Mouse (Mus musculus) limb, embryonic 10.5 days (tissue): ENCODE measurements around the gene Gm11444. TPM values are rescaled to one million over a fixed set of nuclear protein-coding genes. Genes with fewer than 3 reads are reported as not detected.

Experiments
- DNase-seq: peaks from one replicate; pipeline ENCODE4 v3.0.0-alpha.2; 2017; ENCODE audit warnings: low spot score
- H3K27ac ChIP-seq: fragments of 300-500 bp; sonication (generic); 2 replicates; pipeline ENCODE4 v1.5.1; 2016; ENCODE audit warnings: mild to moderate bottlenecking
- H3K27me3 ChIP-seq: fragments of 300-500 bp; sonication (generic); 2 replicates; pipeline ENCODE4 v1.6.1; 2016; ENCODE audit warnings: low read depth, mild to moderate bottlenecking; ENCODE audit not compliant: poor library complexity, severe bottlenecking
- H3K36me3 ChIP-seq: fragments of 300-500 bp; sonication (generic); 2 replicates; pipeline ENCODE4 v1.6.1; 2016; ENCODE audit warnings: mild to moderate bottlenecking, moderate library complexity
- H3K4me1 ChIP-seq: fragments of 300-500 bp; sonication (generic); 2 replicates; pipeline ENCODE4 v1.6.1; 2016
- H3K4me3 ChIP-seq: fragments of 300-500 bp; sonication (generic); 2 replicates; pipeline ENCODE4 v1.5.1; 2016; ENCODE audit warnings: mild to moderate bottlenecking, moderate library complexity
- H3K9me3 ChIP-seq: fragments of 300-500 bp; sonication (generic); replicated peaks from 2 replicates; pipeline ENCODE4 v1.6.1; 2016; ENCODE audit warnings: mild to moderate bottlenecking
- WGBS: fragments of 180-500 bp; shearing (Covaris S2); methylation state at CpG from one replicate; pipeline ENCODE4 v1.1.7; 2016; 5-methylcytosine and 5-hydroxymethylcytosine counted together
- polyA plus RNA-seq: library from polyadenylated mRNA; unstranded; fragments of >200 nt; fragmentation: Nextera tagmentation; extraction: Ambion mirVana; gene quantifications from 2 replicates; pipeline ENCODE4 v1.2.1, GENCODE M21; 2016

The Gm11444 gene
- polyA plus RNA-seq, 1 experiment from 2014 or later, result not detected

GRCm38 (mm10) chr11:85888451-85888961, 38.4 kb upstream of the Gm11444 start:
- peak overlapping the region; percentile 63 for H3K4me3 ChIP-seq
- peak overlapping the region; percentile 97 for H3K27ac ChIP-seq
- DNase-seq, result peak; percentile 75
- H3K36me3 ChIP-seq, result peaks cover 18% of the 10 kb centered on the region; the same call in 1 of the 2 replicates
- peaks cover 80% of the 10 kb centered on the region for H3K4me1 ChIP-seq
- H3K9me3 ChIP-seq, result no peaks in the 10 kb centered on the region
- peaks cover 92% of the 10 kb centered on the region for H3K27me3 ChIP-seq
- 2% methylated on average over 26 of the region's 26 CpGs for WGBS

GRCm38 (mm10) chr11:85887801-85888450, 37.8 kb upstream of the Gm11444 start:
- H3K27ac ChIP-seq, result peak overlapping the region; percentile 97
- peaks cover 89% of the 10 kb centered on the region for H3K27me3 ChIP-seq
- peak overlapping the region; percentile 63 for H3K4me3 ChIP-seq
- no peaks in the 10 kb centered on the region for H3K9me3 ChIP-seq
- 2% methylated on average over 17 of the region's 17 CpGs for WGBS
- peaks cover 76% of the 10 kb centered on the region for H3K4me1 ChIP-seq
- peaks cover 18% of the 10 kb centered on the region; the same call in 1 of the 2 replicates for H3K36me3 ChIP-seq
- DNase-seq, result no peak

- 16% methylated on average over 6 of the region's 6 CpGs for WGBS
- no peak for DNase-seq
- H3K27me3 ChIP-seq, result peaks cover 82% of the 10 kb centered on the region
- peaks cover 15% of the 10 kb centered on the region; the same call in 1 of the 2 replicates for H3K36me3 ChIP-seq
- H3K4me1 ChIP-seq, result peaks cover 72% of the 10 kb centered on the region
- H3K27ac ChIP-seq, result peak overlapping the region; percentile 97
- H3K9me3 ChIP-seq, result no peaks in the 10 kb centered on the region
- peak overlapping the region; percentile 63 for H3K4me3 ChIP-seq
Observed at GRCm38 (mm10) chr11:85887273-85887672, 37.1 kb upstream of the Gm11444 start.

- Histone ChIP-seq H3K4me3 (peak overlapping the region; percentile 63), H3K36me3 (peaks cover 15% of the 10 kb centered on the region; the same call in 1 of the 2 replicates), H3K27ac (peak overlapping the region; percentile 97), H3K9me3 (no peaks in the 10 kb centered on the region), H3K4me1 (peaks cover 71% of the 10 kb centered on the region), H3K27me3 (peaks cover 78% of the 10 kb centered on the region)
- WGBS, result under 1% methylated on average over 22 of the region's 22 CpGs
- DNase-seq, result no peak
Observed at GRCm38 (mm10) chr11:85886429-85886785, 36.3 kb upstream of the Gm11444 start.

DNA sequence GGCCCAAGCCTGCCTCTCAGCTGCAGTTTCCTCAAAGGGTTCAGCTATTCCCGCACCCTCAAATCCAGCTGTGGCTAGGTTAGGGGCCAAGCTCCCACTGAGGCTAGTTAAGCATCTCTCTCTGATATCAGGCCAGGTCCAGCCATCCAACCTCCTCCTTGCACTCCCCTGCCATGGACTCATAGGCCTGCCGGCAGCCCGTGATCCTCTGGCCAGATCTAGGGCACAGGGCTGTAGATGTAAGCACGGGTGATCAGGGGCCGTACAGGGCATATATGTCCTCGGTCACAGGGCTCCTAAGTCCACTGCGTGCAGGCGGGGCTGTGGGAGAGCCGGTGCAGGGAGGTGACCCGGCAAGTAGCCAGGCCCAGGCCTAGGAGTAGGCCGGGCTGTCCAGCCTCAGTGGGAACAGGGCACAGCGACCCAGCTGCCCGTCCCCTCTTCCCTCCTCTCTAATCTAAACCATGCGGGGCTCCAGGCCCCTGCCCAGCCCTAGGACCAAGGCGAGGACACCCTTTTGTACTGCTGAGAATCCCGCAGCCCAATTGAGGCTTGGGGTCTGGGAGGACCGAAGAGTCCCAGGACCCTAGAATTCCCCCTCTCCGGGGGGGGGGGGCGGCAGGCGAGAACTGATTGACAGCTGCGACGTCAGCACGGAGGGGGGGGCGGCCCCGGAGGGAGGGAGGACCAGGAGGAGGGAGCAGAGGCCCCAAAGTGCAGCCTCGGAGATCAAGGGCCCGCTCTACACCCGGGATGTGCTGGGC, 35.7 kb upstream of the Gm11444 start, which contains the start of gene Tbx4:
Gene Tbx4 (plus strand): TSS at position 758 of the 764 bp plus-strand sequence.
- Histone ChIP-seq H3K36me3 (peaks cover 10% of the 10 kb centered on the region; the same call in 1 of the 2 replicates), H3K27ac (peak within 1 kb of the TSS; percentile 97), H3K27me3 (peaks cover 72% of the 10 kb centered on the region), H3K4me1 (peaks cover 71% of the 10 kb centered on the region), H3K4me3 (peak within 1 kb of the TSS; percentile 63), H3K9me3 (no peaks in the 10 kb centered on the region)
- peak; percentile 67 for DNase-seq
- 6% methylated on average over 22 of the region's 28 CpGs for WGBS

DNA sequence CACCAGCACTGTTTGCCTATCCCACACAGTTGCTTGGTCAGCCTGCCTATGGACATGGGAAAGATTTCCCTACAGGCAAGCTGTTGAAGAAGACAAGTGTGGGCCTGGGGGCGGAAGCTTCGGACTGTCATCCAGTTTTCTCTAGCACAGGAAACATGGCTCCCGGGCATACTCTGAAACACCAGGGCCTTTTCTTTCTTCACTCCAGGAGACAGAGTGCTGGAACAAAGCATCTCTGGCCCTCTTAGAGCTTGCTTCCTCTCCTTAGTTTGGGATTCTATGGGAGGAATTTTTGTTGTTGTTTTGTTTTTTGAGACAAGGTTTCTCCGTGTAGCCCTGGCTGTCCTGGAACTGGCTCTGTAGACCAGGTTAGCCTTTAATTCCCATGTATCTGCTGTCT, 34.4 kb upstream of the Gm11444 start:
- DNase-seq, result no peak
- WGBS, result 67% methylated on average over 4 of the region's 4 CpGs
- H3K4me1 ChIP-seq, result peaks cover 69% of the 10 kb centered on the region
- H3K27me3 ChIP-seq, result peaks cover 59% of the 10 kb centered on the region
- peak overlapping the region; percentile 97 for H3K27ac ChIP-seq
- H3K36me3 ChIP-seq, result no peaks in the 10 kb centered on the region
- no peaks in the 10 kb centered on the region for H3K9me3 ChIP-seq
- H3K4me3 ChIP-seq, result no peak overlapping the region

GRCm38 (mm10) chr11:85876059-85876788, 26.1 kb upstream of the Gm11444 start:
- peak overlapping the region; percentile 94 for H3K27ac ChIP-seq
- H3K4me1 ChIP-seq, result peaks cover 65% of the 10 kb centered on the region
- WGBS, result 23% methylated on average over 24 of the region's 24 CpGs
- H3K27me3 ChIP-seq, result no peaks in the 10 kb centered on the region
- peak overlapping the region; percentile 35 for H3K4me3 ChIP-seq
- H3K36me3 ChIP-seq, result 0 out of 2 replicates have a peak, but pooled peaks cover 1% of the 10 kb centered on the region
- no peaks in the 10 kb centered on the region for H3K9me3 ChIP-seq
- DNase-seq, result peak; percentile 91

DNA sequence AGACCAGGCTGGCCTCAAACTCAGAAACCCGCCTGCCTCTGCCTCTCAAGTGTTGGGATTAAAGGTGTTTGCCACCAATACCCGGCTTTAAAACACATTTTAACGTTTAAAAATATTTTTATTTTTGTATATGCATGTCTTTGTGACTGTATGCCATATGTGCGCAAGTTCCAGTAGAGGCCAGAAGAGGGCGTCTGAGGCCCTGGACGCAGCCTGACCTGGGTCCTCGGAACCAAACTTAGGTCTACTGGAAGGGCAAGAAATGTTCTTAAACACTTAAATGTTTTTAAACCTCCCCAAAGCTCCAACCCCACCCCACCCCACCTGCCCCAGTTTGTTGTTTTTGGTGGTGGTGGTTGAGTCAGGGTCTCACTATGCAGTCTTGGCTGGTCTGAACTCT, 14.2 kb upstream of the Gm11444 start:
- Histone ChIP-seq H3K4me1 (0 out of 2 replicates have a peak, but pooled peaks cover 8% of the 10 kb centered on the region), H3K36me3 (no peaks in the 10 kb centered on the region), H3K27ac (no peak overlapping the region), H3K27me3 (0 out of 2 replicates have a peak, but pooled peaks cover 7% of the 10 kb centered on the region), H3K4me3 (no peak overlapping the region), H3K9me3 (no peaks in the 10 kb centered on the region)
- WGBS, result 42% methylated on average over 7 of the region's 7 CpGs
- no peak for DNase-seq

- Histone ChIP-seq H3K4me3 (no peak overlapping the region), H3K36me3 (0 out of 2 replicates have a peak, but pooled peaks cover 2% of the 10 kb centered on the region), H3K9me3 (no peaks in the 10 kb centered on the region), H3K27me3 (0 out of 2 replicates have a peak, but pooled peaks cover 3% of the 10 kb centered on the region), H3K4me1 (peaks cover 17% of the 10 kb centered on the region), H3K27ac (peak overlapping the region; percentile 76)
- DNase-seq, result no peak
- WGBS, result 42% methylated on average over 6 of the region's 6 CpGs
Observed at GRCm38 (mm10) chr11:85857997-85858698, 8.0 kb upstream of the Gm11444 start.

DNA sequence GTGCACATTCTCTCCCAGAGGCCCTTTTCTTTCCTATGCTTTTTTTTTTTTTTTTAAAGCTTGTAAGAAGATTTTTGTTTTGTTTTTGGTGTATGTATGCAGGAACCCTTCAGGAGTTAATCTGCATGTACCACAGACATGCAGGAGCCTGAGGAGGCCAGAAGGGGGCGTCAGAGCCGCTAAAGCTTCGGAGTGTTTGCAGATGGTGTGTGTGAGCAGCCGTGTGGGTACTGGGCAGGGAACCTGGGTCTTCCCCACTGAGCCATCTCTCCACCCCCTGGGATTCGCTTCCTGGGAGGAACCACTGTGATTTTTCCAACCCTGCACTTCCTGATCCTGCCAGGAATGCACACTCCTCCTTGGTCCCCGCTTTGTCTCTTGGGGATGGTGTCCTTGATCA, 625 bp upstream of the Gm11444 start:
- 53% methylated on average over 6 of the region's 6 CpGs for WGBS
- Histone ChIP-seq H3K9me3 (no peaks in the 10 kb centered on the region), H3K27me3 (peaks cover 26% of the 10 kb centered on the region), H3K27ac (peak overlapping the region; percentile 50), H3K4me1 (peaks cover 37% of the 10 kb centered on the region), H3K36me3 (0 out of 2 replicates have a peak, but pooled peaks cover 2% of the 10 kb centered on the region), H3K4me3 (no peak overlapping the region)
- peak; percentile 56 for DNase-seq

- Histone ChIP-seq H3K4me3 (peak overlapping the region; percentile 39), H3K9me3 (no peaks in the 10 kb centered on the region), H3K36me3 (no peaks in the 10 kb centered on the region), H3K27me3 (peaks cover 35% of the 10 kb centered on the region), H3K27ac (peak overlapping the region; percentile 66; the same call in 1 of the 2 replicates), H3K4me1 (peaks cover 46% of the 10 kb centered on the region)
- DNase-seq, result peak; percentile 83
- 3% methylated on average over 21 of the region's 21 CpGs for WGBS
Observed at GRCm38 (mm10) chr11:85849037-85849436, 1.1 kb downstream of the Gm11444 start.

- H3K27me3 ChIP-seq, result peaks cover 51% of the 10 kb centered on the region
- 57% methylated on average over 4 of the region's 4 CpGs for WGBS
- H3K4me3 ChIP-seq, result no peak overlapping the region
- no peaks in the 10 kb centered on the region for H3K36me3 ChIP-seq
- peak; percentile 33 for DNase-seq
- H3K9me3 ChIP-seq, result no peaks in the 10 kb centered on the region
- H3K27ac ChIP-seq, result 0 out of 2 replicates have a peak overlapping the region, but pooled peaks have one; percentile 26
- peaks cover 59% of the 10 kb centered on the region for H3K4me1 ChIP-seq
Observed at GRCm38 (mm10) chr11:85846509-85846908, 3.6 kb downstream of the Gm11444 start.
